Mouse (Mus musculus) spleen, postnatal 14 days (tissue): ENCODE measurements around the gene Arl6ip4.

Experiments
- DNase-seq, 2 experiments: peaks; one replicate each; pipeline ENCODE4 v3.0.0; 2021 to 2022; ENCODE audit warnings: low spot score in 2 of 2

The Arl6ip4 gene

DNA sequence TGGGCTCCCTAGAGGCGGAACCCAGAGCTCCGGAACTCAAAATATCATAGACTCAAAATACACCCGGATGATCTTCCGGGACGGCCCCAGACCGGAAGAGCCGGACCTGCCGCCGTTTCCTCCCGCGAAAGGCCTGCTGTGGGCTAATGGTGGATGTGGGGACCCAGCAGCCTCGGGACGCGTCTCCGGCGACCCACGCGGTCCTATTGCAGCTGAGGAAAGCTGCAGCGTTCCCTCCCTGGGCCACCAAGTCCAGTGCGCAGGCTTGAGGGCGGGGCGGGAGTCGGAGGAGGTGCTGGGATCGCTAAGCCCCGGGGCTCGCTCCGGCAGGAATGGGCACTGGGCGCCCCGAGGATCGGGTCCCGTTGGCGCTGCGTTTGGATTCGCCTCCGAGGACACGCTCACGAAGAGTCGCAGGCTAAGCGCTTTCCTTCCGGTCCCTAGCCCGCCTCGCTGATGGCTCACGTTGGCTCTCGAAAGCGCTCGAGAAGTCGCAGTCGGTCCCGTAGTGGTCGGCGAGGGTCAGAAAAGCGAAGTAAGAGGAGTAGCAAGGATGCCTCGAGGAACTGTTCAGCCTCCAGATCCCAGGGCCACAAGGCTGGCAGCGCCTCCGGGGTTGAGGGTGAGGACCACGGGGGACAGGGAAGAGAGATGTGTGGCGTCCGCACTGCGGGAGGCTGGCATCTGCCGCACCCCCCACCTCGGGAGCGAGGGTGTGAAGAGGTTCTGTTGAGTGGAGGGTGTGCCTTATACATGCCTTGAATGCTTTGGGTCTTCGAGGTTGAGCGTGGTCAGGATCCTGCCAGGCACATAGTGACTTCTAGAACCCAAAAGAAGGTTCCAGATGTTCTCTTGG is at the start of gene Arl6ip4:
Arl6ip4 (plus strand) TSS at position 100 of the 856 bp plus-strand sequence.
- DNase-seq = peak; percentile 65 to 72

DNA sequence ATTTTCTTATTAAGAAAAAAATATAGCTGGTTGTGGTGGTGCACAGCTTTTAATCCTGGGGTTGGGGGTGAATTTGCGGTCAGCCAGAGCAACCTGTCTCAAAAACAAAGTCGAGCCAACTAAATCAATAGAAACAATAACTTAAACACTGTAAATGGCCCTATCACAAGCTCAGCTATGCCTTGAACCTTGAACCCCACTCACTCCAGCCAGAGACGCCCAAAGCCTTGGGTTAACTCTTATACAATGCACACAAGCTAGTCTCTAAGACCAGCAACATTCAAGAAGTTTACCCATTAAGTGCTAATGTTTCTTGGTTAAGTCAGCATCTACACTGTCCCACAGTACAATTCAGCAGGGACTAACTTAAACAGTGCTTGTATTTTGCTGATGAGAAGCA is 46.2 kb upstream of the Arl6ip4 start:
- no peak for DNase-seq

DNA sequence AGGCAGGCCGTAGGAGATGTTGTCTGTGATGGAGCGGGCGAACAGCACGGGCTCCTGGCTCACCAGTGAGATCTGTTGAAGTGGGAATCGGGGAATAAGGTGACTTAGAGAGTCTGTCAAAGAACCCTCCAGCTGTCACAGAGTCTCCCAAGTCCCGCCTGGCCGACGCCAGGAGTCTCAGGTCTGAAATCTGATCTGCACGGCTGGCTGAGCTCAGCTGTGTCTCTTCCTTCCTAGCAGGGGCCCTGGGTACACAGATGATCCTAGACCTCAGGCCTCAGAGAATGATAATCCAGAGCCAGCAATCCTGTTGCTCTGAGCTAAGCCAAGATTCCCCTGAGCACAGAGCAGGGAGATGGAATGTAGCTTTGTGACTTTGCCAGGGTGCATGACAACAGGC is 42.2 kb upstream of the Arl6ip4 start:
- no peak for DNase-seq

DNA sequence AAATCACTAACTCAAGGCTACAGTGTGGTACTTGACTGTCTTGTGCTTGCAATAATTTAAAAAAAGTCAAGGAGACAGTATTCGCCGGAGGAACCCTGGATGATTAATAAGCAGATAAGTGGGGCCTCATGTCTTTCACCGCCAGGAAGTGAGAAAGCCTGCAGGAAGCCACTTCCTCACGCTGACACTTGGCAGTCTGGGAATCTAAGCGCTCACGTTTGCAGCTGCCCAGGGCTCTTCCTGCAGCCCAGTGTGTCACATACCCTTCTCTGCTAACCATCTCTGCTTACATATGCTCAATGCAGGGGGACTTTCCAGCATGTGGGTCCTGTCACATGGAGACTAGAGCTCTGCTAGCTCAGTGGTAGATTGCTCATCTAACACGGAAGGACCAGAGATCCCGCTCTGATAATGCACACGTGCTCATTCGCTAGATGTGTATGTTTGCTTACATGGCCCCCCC is 41.0 kb upstream of the Arl6ip4 start:
- no peak for DNase-seq

DNA sequence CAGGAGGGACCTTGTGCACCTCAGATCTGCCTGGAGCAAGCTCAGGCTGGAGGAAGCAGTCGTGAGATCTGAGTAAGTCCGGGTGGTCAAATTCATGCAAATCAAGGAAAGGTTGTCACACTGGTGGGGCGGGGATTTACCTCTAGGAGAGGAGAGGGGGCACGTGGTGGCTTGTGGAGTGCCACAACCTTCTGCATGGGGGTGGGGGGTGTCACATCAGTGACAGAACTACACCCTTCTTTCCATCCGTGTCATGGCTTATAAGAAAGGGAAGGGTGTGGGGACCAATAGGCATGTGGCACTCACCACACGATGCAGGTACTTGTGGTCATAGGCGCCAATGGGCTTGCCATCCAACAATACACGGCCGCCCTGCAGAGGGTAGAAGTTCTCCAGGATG is 40.2 kb upstream of the Arl6ip4 start:
- no peak for DNase-seq

DNA sequence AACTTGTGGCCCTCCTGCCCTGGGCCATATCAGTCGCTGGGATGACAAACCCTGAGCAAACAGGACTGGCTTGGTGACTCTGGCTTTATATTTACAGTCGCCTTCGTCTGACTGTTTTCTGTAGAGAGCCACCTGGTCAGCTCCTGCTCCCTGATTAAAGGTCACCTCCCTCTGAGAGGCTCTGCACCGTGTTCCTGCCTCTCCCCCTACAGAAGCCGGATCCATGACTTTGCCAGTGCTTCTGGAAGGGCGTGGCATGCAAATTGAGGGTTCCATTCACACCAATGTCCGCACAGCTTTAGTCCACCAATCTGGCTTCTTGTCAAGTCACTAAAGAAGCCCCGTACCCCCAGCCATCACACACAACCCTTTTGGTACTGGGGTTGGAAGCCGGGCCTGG is 39.3 kb upstream of the Arl6ip4 start:
- DNase-seq = no peak

DNA sequence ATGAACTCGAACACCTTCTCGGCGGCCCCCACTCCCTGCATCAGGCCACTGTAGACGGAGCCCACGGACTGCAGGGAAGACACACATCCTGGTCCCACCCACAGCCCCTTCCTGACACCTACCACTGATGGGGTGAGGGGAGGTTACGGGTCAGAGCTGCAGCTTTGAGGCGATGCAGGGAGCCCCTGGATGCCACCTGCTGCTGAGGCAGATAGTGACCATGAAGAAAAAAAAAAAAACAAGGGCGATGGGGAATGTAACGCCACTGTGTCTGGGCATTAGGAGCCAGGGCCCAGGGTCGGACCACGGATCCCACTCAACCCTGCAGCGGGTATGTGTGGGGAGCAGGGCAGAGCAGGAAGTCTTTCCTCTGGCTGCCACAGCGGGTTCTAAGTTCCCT is 38.6 kb upstream of the Arl6ip4 start:
- DNase-seq = no peak

DNA sequence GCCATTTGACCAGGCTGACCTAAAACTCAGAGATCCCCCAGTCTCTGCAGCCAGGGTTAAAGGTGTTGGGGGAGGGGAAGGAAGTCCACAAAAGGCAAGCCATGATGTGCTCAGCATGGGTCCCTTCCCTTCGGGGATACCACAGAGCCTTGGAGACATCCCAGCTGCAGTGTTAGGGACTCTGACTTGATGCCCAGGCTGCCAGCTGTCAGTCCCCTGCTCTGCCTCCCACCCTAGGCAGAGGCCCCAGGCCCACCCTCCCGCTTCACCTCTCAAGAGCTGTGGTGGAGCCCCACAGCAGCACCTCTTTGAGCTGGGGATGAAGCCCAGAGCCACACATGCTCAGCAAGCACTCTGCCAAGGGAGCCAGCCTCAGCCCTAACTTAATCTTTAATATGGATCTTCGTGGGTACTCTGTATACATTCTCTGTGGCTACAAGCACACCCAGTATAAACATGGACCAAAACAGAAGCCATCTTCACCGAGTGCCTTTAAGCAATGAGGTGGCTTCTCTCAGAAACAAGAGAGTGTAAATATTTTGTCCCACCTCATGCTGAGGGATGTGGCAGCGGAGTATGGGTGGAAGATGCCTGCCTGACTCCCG is 37.9 kb upstream of the Arl6ip4 start:
- no peak for DNase-seq

DNA sequence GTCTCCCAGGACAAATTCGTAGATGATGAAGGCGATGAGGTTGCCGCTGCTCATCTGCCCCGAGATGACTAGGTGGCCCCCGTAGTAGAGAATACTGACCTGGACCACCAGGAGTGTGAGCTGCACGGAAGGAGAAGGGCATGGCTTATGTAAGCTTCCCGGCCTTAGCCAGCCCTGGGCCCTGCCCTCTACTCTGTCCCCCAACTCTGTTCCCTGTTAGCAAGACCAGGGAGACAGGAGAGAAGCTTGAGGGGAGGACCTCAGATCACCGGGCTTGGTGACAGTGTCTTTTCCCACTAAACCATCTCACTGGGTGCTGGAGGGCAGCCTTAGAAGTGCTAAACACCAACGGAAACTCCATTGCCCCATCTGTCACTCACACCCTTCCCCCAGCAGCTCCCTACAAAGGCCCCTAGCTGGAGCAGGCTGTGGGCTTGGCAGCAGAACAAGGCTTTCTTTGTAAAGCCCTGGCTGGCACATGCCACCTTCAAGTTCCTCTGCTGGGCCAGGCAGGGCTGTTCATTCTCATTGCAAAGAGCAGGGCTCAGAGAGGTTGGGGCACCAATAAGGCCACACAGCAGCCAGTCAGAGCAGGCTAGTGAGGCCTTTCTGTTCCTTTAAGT is 37.0 kb upstream of the Arl6ip4 start:
- no peak for DNase-seq

DNA sequence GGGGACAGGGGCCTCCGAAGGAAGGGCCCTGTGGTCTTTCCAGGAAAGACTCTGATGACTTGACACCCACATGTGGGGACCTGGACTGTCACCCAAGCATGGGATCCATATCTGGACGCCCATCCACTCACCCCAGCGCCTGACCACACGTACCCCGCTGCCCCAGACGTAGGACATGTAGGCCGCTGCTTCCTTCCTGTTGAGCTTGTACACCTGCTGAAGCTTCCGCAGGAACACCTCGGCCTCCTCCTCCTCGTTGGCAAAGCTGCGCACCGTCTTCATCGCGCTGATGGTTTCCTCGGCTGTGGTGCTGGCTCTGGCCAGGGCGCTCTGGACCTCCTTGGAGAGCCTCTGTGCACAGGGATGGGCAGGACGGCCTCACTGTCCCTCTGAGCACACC is 36.0 kb upstream of the Arl6ip4 start:
- no peak for DNase-seq

DNA sequence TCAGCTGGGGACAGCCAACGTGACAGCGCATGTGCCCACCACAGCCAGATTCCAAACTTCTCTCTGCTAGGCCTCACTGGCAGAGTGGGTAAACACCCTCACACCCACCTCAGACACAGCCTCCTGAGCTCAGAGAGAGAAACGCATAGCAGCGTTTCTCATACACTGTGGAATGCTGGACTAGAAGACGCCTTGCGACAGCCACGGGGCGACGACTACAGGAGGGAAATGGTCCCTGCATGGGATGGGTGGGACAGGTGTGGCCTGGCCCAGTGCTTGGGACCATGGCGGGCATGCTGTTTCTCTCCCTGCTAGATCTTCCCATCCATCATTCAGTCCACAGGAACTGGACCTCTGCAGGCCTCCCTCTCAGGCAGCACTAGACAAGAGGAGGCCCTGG is 33.4 kb upstream of the Arl6ip4 start:
- DNase-seq = no peak

DNA sequence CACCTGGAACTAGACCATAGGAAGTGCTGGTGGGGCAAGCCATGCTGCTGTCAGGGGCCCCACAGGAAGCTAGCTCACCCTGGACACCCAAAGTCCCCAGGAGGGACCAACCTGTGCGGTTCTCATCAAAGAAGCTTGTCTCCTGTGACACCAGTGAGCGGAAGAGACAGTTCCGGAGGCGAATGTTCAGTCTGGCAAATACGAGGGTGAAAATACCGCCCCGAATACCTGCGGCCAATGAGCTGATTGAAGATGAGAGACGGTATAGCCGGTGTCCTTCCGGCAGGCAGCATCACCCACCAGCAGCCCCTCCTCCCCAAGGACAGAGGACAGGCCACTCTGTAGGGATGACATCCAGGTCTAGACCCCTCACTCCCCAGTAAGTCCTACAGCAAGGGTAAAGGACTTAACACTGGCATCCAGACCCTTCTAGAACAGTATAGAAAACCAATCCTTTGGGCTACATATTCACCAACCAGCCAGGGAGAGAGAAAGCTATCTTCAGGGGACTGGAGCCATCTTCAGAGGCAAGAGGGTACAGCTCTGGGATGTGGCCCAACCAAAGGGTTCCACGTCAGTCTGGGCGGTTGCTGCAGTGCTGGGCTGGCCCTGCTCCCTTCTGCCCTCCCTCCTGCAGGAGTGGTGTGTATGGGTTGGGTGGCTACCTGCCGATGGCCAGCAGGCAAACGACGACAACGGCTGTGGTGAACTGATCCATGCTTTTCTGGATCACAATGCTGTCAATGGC is 32.8 kb upstream of the Arl6ip4 start:
- no peak for DNase-seq

DNA sequence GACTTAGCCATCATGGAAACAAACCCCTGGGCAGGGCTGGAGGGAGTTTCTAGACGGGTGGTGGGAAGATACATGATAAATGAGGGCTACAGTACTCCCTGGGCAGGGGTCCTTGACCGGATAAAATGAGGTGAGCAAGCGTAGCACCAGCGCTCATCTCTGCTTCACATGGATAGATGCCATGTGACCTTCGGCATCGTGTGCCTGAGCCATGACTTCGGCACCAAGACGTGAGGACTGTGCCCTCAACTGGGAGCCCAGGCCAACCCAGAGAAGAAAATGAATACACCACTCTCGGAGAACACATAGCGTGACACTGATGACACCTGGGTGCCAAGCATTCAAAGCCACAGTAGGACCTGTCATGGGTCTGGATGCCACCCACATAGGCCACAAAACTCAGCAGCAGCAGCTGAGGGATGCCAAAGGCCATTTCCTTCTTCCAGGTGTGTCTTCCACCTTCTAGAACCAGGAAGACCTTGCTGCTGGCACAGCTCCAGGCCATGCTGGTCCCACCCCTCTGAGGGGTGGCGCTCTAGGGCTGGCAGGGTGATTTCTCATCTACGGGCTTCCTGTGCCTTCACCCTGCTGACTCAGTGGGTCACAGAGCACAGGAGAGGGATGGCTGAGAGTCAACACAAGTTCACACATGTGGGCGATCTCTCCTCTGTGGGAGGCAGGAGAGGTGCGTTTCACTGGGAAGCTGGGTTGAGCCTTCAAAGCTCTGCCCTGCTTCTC is 31.9 kb upstream of the Arl6ip4 start:
- no peak for DNase-seq

DNA sequence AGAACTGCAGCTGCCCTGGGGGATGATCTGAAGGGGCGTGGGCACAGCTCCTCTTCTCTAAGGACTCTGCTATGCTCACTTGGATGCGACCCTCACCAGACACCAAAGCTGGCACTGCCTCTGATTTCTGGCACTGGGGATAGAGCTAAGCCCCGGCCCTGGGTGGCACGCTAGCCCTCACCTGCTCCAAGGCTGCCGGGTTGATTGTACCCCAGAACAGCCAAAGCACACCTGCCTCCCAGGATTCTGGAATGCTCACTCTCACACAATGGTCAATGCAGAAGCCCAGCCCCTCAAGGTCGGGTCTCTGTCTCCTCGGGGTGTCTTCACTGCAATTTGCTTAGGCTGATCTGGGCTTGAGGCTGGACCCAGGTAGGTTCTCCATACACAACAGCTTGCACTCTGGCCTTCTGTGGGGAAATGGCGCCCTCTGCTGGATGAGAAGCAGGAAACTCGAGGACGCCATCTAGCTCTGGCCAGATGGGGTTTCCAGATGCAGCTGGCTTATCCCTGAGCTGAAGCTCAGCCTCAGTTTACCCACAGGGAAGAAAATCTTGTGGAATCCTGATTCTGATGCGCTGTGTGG is 31.2 kb upstream of the Arl6ip4 start:
- DNase-seq = peak; percentile 68 to 87

DNA sequence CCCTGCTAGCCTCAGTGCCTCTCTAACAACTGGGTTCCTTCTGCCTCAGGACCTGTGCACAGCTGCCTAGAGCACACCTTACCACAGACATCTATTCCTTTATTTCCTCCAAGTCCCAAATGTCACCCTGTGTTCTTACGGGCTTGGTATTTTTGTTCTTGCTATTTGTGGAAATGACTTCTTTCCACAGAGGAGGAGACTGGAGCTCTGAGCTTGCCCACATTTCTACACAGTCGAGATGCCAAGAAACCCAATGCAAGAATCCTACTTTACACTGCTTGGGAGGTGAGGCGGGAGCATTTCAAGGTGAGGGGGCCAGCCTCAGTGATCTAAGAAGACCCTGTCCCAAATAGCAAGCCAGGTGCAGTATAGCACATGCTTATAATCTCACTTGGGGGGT is 30.4 kb upstream of the Arl6ip4 start:
- DNase-seq = no peak

DNA sequence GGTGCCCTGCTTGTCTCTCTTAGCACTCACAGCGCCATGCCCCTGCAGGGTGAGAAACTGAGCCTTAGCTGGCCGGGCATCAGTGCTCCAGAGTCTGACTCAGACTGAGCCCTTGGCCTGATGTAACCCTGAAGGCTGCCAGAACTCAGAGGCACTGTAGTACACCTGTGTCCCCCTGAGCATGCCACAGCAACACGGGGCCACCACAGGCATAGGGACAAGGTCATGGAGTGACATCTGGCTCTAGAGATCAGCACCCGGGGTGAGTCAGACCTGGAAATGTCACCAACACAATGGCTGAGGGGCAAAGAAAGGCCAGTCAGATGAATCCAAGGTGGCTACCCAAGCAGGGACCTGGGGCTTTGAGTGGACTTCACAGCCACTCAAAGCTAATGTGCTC is 29.0 kb upstream of the Arl6ip4 start:
- no peak for DNase-seq

DNA sequence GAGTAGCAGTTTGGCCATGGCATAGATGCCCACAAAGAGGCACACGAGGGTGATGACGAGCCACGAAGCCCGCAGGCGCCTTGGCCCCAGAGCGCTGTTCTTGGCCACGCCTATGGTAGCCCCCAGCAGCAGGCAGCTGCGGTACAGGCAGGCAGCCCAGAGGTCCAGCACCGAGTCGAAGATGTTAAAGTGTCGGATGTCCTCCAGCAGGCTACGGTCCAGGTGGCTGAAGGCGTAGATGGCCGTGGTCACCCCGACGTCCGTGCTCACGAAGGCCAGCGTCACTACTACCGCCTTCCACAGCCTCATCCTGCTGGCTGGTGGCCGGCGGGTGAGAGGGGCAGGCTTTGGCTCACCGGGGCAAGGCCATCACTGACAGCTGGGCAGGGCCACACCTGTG is 26.0 kb upstream of the Arl6ip4 start:
- DNase-seq = no peak

DNA sequence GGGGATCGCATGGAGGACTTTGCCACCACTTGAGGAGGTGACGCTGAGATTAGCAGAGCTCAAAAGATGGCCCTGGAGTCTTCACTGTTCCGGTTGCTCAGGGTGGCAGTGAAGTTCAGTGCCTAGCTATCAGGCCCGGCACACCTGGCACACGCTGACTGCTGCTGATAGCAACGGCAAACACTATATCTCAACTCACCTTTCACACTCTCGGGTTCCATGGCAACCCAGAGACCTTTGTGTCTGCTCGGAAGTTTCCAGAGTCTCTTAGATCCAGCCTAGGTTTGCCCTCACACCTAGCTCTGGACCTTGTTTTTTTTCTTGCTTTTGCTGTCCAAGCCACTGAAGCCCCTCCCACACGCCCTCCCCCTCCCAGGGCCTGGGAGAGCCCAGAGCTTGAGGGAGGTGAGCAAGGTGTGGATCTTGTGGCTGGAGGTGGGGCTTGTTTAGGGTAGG is 23.9 kb upstream of the Arl6ip4 start:
- DNase-seq = peak in 1 of 2 experiments; percentile 42

DNA sequence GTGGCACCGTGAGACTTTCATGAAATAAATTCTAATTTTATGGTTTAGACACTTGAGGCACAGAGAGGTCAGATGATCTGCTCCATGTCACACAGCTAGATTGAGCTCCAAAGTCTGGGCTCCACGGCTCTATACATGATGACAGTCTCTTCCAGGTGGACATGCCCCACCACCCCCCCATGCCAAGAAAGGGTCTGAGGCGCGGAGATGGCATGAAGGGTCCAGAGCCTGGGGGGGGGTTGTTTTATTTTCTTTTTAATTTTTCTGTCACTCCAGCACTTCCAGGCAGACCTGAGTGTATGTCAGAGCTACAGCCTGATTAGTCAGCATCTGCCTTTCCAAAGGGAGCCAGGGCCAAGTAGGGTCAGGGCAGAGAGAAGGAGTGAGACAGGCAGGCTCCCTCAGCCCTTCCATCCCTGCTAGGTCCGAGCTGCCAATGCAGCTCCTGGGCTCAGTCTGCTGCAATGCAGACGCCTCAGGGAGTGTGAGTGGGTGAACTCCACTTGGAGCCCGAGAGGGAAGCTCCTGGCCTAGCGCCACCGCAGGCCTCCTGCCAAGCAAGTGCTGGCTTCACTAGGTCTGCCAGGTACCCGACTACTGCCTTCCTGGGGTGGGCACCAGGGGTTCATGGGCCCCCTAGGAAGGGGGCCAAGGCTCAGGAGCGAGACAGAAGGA is 22.6 kb upstream of the Arl6ip4 start:
- DNase-seq = no peak

DNA sequence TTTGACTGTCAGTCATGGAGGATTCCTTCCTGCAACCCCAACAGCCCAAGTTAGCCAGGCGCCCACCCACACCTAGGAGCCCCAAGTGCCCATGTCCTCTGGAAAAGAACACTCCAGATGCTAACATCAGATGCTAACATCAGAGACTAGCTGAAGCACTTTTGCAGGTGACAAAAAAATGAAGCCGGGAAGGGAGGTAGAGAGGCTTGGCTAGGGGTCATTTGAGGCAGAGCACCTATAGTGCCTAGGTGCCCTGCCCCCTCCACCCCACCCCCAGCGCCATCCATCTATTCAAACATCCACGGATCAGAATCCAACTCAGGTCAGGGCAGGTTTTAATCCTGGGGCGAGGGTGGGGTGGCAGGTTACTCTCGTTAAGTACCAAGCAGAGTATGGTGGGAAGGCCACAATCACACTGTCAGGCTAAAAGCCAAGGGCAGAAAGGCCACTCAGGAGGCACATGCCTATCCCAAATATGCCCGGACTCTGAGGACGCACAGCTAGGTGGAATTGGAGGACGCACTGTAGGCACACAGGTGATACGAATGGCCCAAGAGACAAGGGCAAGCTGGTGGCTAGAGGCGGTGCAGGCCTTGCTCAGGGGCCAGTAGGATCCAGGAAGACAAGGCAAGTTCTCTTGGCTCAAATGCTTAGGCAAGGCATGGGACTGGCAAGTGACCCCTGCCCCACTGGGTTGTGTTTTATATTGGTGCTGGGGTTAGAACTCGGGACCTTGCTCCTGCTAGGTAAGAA is 21.9 kb upstream of the Arl6ip4 start:
- DNase-seq = no peak
